Mouse (Mus musculus): ENCODE data around the gene Slc22a12.

GRCm38 (mm10) chr19:6492124-6492523 is 50.7 kb downstream of the Slc22a12 start:
- TF ChIP-seq CTCF (conservative IDR thresholded peaks at IDR 0.05 in 1 of 2, IDR thresholded peaks at IDR 0.05 in 1 of 2; ENCODE audit: low read depth in 2 of 2, low read length in 2 of 2) (peak; percentile 62 to 92), TCF12 (IDR thresholded peaks at IDR 0.05; ENCODE audit: low read depth, low read length) (no peak), SIN3A (IDR thresholded peaks at IDR 0.05; ENCODE audit: low read length) (no peak), ZC3H11A (IDR thresholded peaks at IDR 0.05; ENCODE audit: low read depth, low read length) (peak; percentile 66), NRF1 (IDR thresholded peaks at IDR 0.05; ENCODE audit: low read depth, low read length) (no peak), ZNF384 (IDR thresholded peaks at IDR 0.05; ENCODE audit: low read depth, low read length) (no peak), HCFC1 (IDR thresholded peaks at IDR 0.05; ENCODE audit: low read depth, low read length) (no peak), CHD2 (IDR thresholded peaks at IDR 0.05; ENCODE audit: low read length) (no peak), EP300 (IDR thresholded peaks at IDR 0.05; ENCODE audit: low read length) (no peak)
